Mouse (Mus musculus): ENCODE measurements around the gene Nr1i3. TPM values are rescaled to one million over a fixed set of nuclear protein-coding genes. Genes with fewer than 3 reads are reported as not detected.
A peak's percentile ranks its signal among the peaks of the same experiment; 100 is the strongest.

Nr1i3 gene
- total RNA-seq, 2 experiments from 2014 or later = 0.13 TPM; not detected in 1

GRCm38 (mm10) chr1:171251594-171252324 lies 38.0 kb downstream of the Nr1i3 start:
- DNase-seq = no peak

GRCm38 (mm10) chr1:171252415-171252814 lies 38.6 kb downstream of the Nr1i3 start:
- no peak for DNase-seq

- DNase-seq = peak; percentile 79 to 81
These were observed 42.5 kb downstream of the Nr1i3 start for GRCm38 (mm10) chr1:171256095-171256818.

GRCm38 (mm10) chr1:171256937-171257548 lies 43.3 kb downstream of the Nr1i3 start:
- DNase-seq = peak; percentile 71 to 76

- no peak for DNase-seq
These were observed 44.0 kb downstream of the Nr1i3 start for GRCm38 (mm10) chr1:171257781-171258180.

GRCm38 (mm10) chr1:171258921-171259320 lies 45.2 kb downstream of the Nr1i3 start:
- no peak for DNase-seq

GRCm38 (mm10) chr1:171260316-171260715 lies 46.5 kb downstream of the Nr1i3 start:
- peak in 1 of 2 experiments; percentile 41 for DNase-seq

- peak; percentile 67 to 75 for DNase-seq
These were observed 48.9 kb downstream of the Nr1i3 start for GRCm38 (mm10) chr1:171262594-171263130.

GRCm38 (mm10) chr1:171263185-171263611 lies 49.4 kb downstream of the Nr1i3 start:
- peak in 1 of 2 experiments; percentile 42 for DNase-seq

- no peak for DNase-seq
These were observed 50.1 kb downstream of the Nr1i3 start for GRCm38 (mm10) chr1:171263666-171264461.

GRCm38 (mm10) chr1:171265971-171266744 lies 52.4 kb downstream of the Nr1i3 start:
- no peak for DNase-seq

GRCm38 (mm10) chr1:171268341-171268740 lies 54.6 kb downstream of the Nr1i3 start:
- no peak for DNase-seq

GRCm38 (mm10) chr1:171269848-171270572 lies 56.2 kb downstream of the Nr1i3 start, which contains the start of gene B4galt3:
TSS of gene B4galt3 (plus strand) at chr1:171270328.
- peak; percentile 98 to 99 for DNase-seq

Other genes with a start within 250 kb of the Nr1i3 start
- 1 to 10 TPM; 3.3 to 8.5 TPM for gene Fcgr2b, start 237.4 kb upstream of the Nr1i3 start, total RNA-seq (2021)
- 1 to 10 TPM; 2.6 to 7.6 TPM for gene Fcgr4, start 195.1 kb upstream of the Nr1i3 start, total RNA-seq (2021)
- gene Fcgr3, start 149.0 kb upstream of the Nr1i3 start, total RNA-seq (2021) = 10 to 100 TPM; 10.9 to 19.5 TPM
- 1 to 10 TPM; 1.9 to 2.6 TPM for gene Cfap126, start 100.1 kb upstream of the Nr1i3 start, total RNA-seq (2021)
- gene Sdhc, start 63.4 kb upstream of the Nr1i3 start, total RNA-seq (2021) = 100 to 1,000 TPM; 438 to 454 TPM
- gene Mpz, start 63.3 kb upstream of the Nr1i3 start, total RNA-seq (2021) = 1 to 10 TPM; 1.5 to 1.6 TPM
- 10 to 100 TPM; 42.0 to 53.6 TPM for gene Pcp4l1, start 17.7 kb upstream of the Nr1i3 start, total RNA-seq (2021)
- 10 to 100 TPM; 51.4 to 65.3 TPM for gene Tomm40l, start 8.5 kb downstream of the Nr1i3 start, total RNA-seq (2021)
- gene Apoa2, start 11.1 kb downstream of the Nr1i3 start, total RNA-seq (2021) = 1 to 10 TPM; 2.2 to 6.4 TPM
- gene Fcer1g, start 20.4 kb downstream of the Nr1i3 start, total RNA-seq (2021) = 10 to 100 TPM; 15.2 to 20.4 TPM
- 1 to 10 TPM in 1 of 2 experiments, under 1 TPM in 1; 0.79 to 4.2 TPM for gene Adamts4, start 36.5 kb downstream of the Nr1i3 start, total RNA-seq (2021)
- 100 to 1,000 TPM; 657 to 866 TPM for gene Ndufs2, start 37.4 kb downstream of the Nr1i3 start, total RNA-seq (2021)
- 10 to 100 TPM; 27.1 to 36.6 TPM for gene B4galt3, start 56.4 kb downstream of the Nr1i3 start, total RNA-seq (2021)
- gene Ppox, start 67.2 kb downstream of the Nr1i3 start, total RNA-seq (2021) = 10 to 100 TPM; 31.1 to 40.8 TPM
- 10 to 100 TPM; 37.1 to 44.3 TPM for gene Usp21, start 74.0 kb downstream of the Nr1i3 start, total RNA-seq (2021)
- 100 to 1,000 TPM; 162 to 182 TPM for gene Ufc1, start 81.1 kb downstream of the Nr1i3 start, total RNA-seq (2021)
- gene Dedd, start 115.2 kb downstream of the Nr1i3 start, total RNA-seq (2021) = 10 to 100 TPM; 29.1 to 36.9 TPM
- 10 to 100 TPM; 79.5 to 79.9 TPM for gene Nit1, start 131.7 kb downstream of the Nr1i3 start, total RNA-seq (2021)
- gene Pfdn2, start 131.7 kb downstream of the Nr1i3 start, total RNA-seq (2021) = 100 to 1,000 TPM; 133 to 155 TPM
- gene Klhdc9, start 146.8 kb downstream of the Nr1i3 start, total RNA-seq (2021) = 1 to 10 TPM in 1 of 2 experiments, under 1 TPM in 1; 0.96 to 4.4 TPM
- under 1 TPM; 0.23 TPM for gene Nectin4, start 156.1 kb downstream of the Nr1i3 start, total RNA-seq (2021)
- gene Arhgap30, start 175.0 kb downstream of the Nr1i3 start, total RNA-seq (2021) = 1 to 10 TPM; 2.6 to 3.6 TPM
- 10 to 100 TPM; 54.1 to 72.9 TPM for gene Usf1, start 197.3 kb downstream of the Nr1i3 start, total RNA-seq (2021)
- gene Tstd1, start 204.9 kb downstream of the Nr1i3 start, total RNA-seq (2021) = 1 to 10 TPM; 1.3 to 3.6 TPM
- 10 to 100 TPM; 39.7 to 51.0 TPM for gene F11r, start 223.6 kb downstream of the Nr1i3 start, total RNA-seq (2021)

All from adrenal gland, postnatal 36 days (tissue).